Mouse (Mus musculus) right cerebral cortex, postnatal 4 days (tissue): ENCODE data around the gene Usp32.
A peak's percentile ranks its signal among the peaks of the same experiment; 100 is the strongest.

Experiments
- DNase-seq: peaks from one replicate; pipeline ENCODE4 v3.0.0-alpha.2; 2022

Usp32 gene

GRCm38 (mm10) chr11:84945841-84946240 lies 194.1 kb downstream of the Usp32 start:
- DNase-seq, result no peak

- no peak for DNase-seq
Observed at GRCm38 (mm10) chr11:84944639-84945435, 195.1 kb downstream of the Usp32 start.

- peak; percentile 46 for DNase-seq
Observed at GRCm38 (mm10) chr11:84943948-84944347, 196.0 kb downstream of the Usp32 start.

GRCm38 (mm10) chr11:84940140-84940539 lies 199.8 kb downstream of the Usp32 start:
- DNase-seq, result no peak

- peak; percentile 49 for DNase-seq
Observed at GRCm38 (mm10) chr11:84939508-84940053, 200.4 kb downstream of the Usp32 start.
